Mouse (Mus musculus) left cerebral cortex, adult 9 months (tissue): ENCODE measurements around the gene Snx32.

ENCODE experiments used
- DNase-seq, 2 experiments: peaks; one replicate each; pipeline ENCODE4 v3.0.0; 2022; ENCODE audit warnings: low spot score in 2 of 2

The Snx32 gene

GRCm38 (mm10) chr19:5510031-5511026 is at the start of gene Snx32:
Gene Snx32, minus strand, starts transcription at chr19:5510538.
- DNase-seq: peak; percentile 99

- no peak for DNase-seq
These were observed 49.5 kb upstream of the Snx32 start for GRCm38 (mm10) chr19:5559631-5560456.

- no peak for DNase-seq
These were observed 48.9 kb upstream of the Snx32 start for GRCm38 (mm10) chr19:5559229-5559628.

GRCm38 (mm10) chr19:5558770-5559169 is 48.4 kb upstream of the Snx32 start:
- no peak for DNase-seq

GRCm38 (mm10) chr19:5558169-5558568 is 47.8 kb upstream of the Snx32 start:
- no peak for DNase-seq

- no peak for DNase-seq
These were observed 43.9 kb upstream of the Snx32 start for GRCm38 (mm10) chr19:5554212-5554611.

- DNase-seq: no peak
These were observed 43.5 kb upstream of the Snx32 start for GRCm38 (mm10) chr19:5553802-5554201.

- no peak for DNase-seq
These were observed 37.2 kb upstream of the Snx32 start for GRCm38 (mm10) chr19:5547471-5548056.

GRCm38 (mm10) chr19:5544031-5544430 is 33.7 kb upstream of the Snx32 start:
- no peak for DNase-seq

- DNase-seq: no peak
These were observed 33.0 kb upstream of the Snx32 start for GRCm38 (mm10) chr19:5543362-5543761.

GRCm38 (mm10) chr19:5538786-5539185 is 28.4 kb upstream of the Snx32 start:
- DNase-seq: no peak

- no peak for DNase-seq
These were observed 22.2 kb upstream of the Snx32 start for GRCm38 (mm10) chr19:5532520-5532919.

- no peak for DNase-seq
These were observed 19.8 kb upstream of the Snx32 start for GRCm38 (mm10) chr19:5530138-5530524.

- DNase-seq: peak; percentile 40 to 94
These were observed 19.2 kb upstream of the Snx32 start for GRCm38 (mm10) chr19:5529325-5530137.

- DNase-seq: no peak
These were observed 14.9 kb upstream of the Snx32 start for GRCm38 (mm10) chr19:5525204-5525603.

GRCm38 (mm10) chr19:5518721-5519120 is 8.4 kb upstream of the Snx32 start:
- DNase-seq: no peak

- peak in 1 of 2 experiments; percentile 38 for DNase-seq
These were observed 6.7 kb upstream of the Snx32 start for GRCm38 (mm10) chr19:5516906-5517505.

GRCm38 (mm10) chr19:5515840-5516777 is 5.8 kb upstream of the Snx32 start:
- DNase-seq: no peak

GRCm38 (mm10) chr19:5513005-5513349 is 2.6 kb upstream of the Snx32 start:
- DNase-seq: no peak
